Mouse (Mus musculus): ENCODE measurements around the gene Trhde. TPM values are rescaled to one million over a fixed set of nuclear protein-coding genes. Genes with fewer than 3 reads are reported as not detected.

Trhde gene
- polyA plus RNA-seq, 1 experiment from 2014 or later: 4.1 TPM

GRCm38 (mm10) chr10:114403795-114404194 lies 398.3 kb downstream of the Trhde start:
- Histone ChIP-seq H3K4me1 (replicated peaks) (no peaks in the 10 kb centered on the region), H3K9ac (replicated peaks) (no peak overlapping the region), H3K27me3 (no peaks in the 10 kb centered on the region), H3K4me2 (replicated peaks) (no peak overlapping the region), H3K4me3 (replicated peaks) (no peak overlapping the region), H3K9me3 (no peaks in the 10 kb centered on the region), H3K27ac (no peak overlapping the region), H3K36me3 (no peaks in the 10 kb centered on the region)
- ATAC-seq: no peak
- WGBS: 84% methylated on average over 2 of the region's 2 CpGs

GRCm38 (mm10) chr10:114370804-114371203 lies 431.3 kb downstream of the Trhde start:
- Histone ChIP-seq H3K27ac (no peak overlapping the region), H3K4me2 (replicated peaks) (no peak overlapping the region), H3K9me3 (no peaks in the 10 kb centered on the region), H3K4me1 (replicated peaks) (no peaks in the 10 kb centered on the region), H3K9ac (replicated peaks) (no peak overlapping the region), H3K36me3 (no peaks in the 10 kb centered on the region), H3K27me3 (no peaks in the 10 kb centered on the region), H3K4me3 (replicated peaks) (no peak overlapping the region)
- no peak for ATAC-seq
- WGBS: 83% methylated on average over 3 of the region's 3 CpGs

- no peaks in the 10 kb centered on the region for H3K27me3 ChIP-seq
- no peaks in the 10 kb centered on the region for H3K4me1 ChIP-seq (replicated peaks)
- H3K4me2 ChIP-seq (replicated peaks): no peak overlapping the region
- no peaks in the 10 kb centered on the region for H3K36me3 ChIP-seq
- no peaks in the 10 kb centered on the region for H3K9me3 ChIP-seq
- no peak overlapping the region for H3K9ac ChIP-seq (replicated peaks)
- no peak overlapping the region for H3K4me3 ChIP-seq (replicated peaks)
- ATAC-seq: no peak
- 37% methylated on average over 6 of the region's 6 CpGs for WGBS
- H3K27ac ChIP-seq: no peak overlapping the region
These were observed 438.7 kb downstream of the Trhde start for GRCm38 (mm10) chr10:114363442-114363841.

GRCm38 (mm10) chr10:114362631-114363030 lies 439.5 kb downstream of the Trhde start:
- WGBS: 60% methylated on average over 2 of the region's 2 CpGs
- Histone ChIP-seq H3K4me1 (replicated peaks) (no peaks in the 10 kb centered on the region), H3K27ac (no peak overlapping the region), H3K36me3 (no peaks in the 10 kb centered on the region), H3K9me3 (no peaks in the 10 kb centered on the region), H3K4me3 (replicated peaks) (no peak overlapping the region), H3K27me3 (no peaks in the 10 kb centered on the region), H3K9ac (replicated peaks) (no peak overlapping the region), H3K4me2 (replicated peaks) (no peak overlapping the region)
- no peak for ATAC-seq

All from midbrain, embryonic 13.5 days (tissue).